Mouse (Mus musculus): ENCODE measurements around the gene Itga9.

Itga9 gene

GRCm38 (mm10) chr9:118726550-118726949 is 120.1 kb downstream of the Itga9 start:
- 90% methylated on average over 4 of the region's 4 CpGs for WGBS

GRCm38 (mm10) chr9:118728296-118728695 is 121.8 kb downstream of the Itga9 start:
- 80% methylated on average over 6 of the region's 6 CpGs for WGBS

- WGBS = 53% methylated on average over 5 of the region's 5 CpGs
Measured at GRCm38 (mm10) chr9:118728987-118729386, 122.5 kb downstream of the Itga9 start.

- WGBS = 70% methylated on average over 8 of the region's 8 CpGs
Measured at GRCm38 (mm10) chr9:118730172-118730571, 123.7 kb downstream of the Itga9 start.

GRCm38 (mm10) chr9:118730871-118731390 is 124.4 kb downstream of the Itga9 start:
- 60% methylated on average over 5 of the region's 5 CpGs for WGBS

- WGBS = 49% methylated on average over 6 of the region's 6 CpGs
Measured at GRCm38 (mm10) chr9:118731650-118732049, 125.2 kb downstream of the Itga9 start.

GRCm38 (mm10) chr9:118733601-118734000 is 127.1 kb downstream of the Itga9 start:
- 87% methylated on average over 3 of the region's 3 CpGs for WGBS

- 79% methylated on average over 2 of the region's 2 CpGs for WGBS
Measured at GRCm38 (mm10) chr9:118737124-118737523, 130.6 kb downstream of the Itga9 start.

GRCm38 (mm10) chr9:118737601-118738137 is 131.2 kb downstream of the Itga9 start:
- WGBS = 58% methylated on average over 9 of the region's 9 CpGs

- 89% methylated on average over 5 of the region's 5 CpGs for WGBS
Measured at GRCm38 (mm10) chr9:118738311-118738710, 131.8 kb downstream of the Itga9 start.

- WGBS = 89% methylated on average over 3 of the region's 3 CpGs
Measured at GRCm38 (mm10) chr9:118739071-118739470, 132.6 kb downstream of the Itga9 start.

- WGBS = 81% methylated on average over 3 of the region's 3 CpGs
Measured at GRCm38 (mm10) chr9:118739659-118740058, 133.2 kb downstream of the Itga9 start.

GRCm38 (mm10) chr9:118741268-118741667 is 134.8 kb downstream of the Itga9 start:
- 80% methylated on average over 9 of the region's 9 CpGs for WGBS

GRCm38 (mm10) chr9:118749335-118749949 is 143.0 kb downstream of the Itga9 start:
- WGBS = 77% methylated on average over 8 of the region's 8 CpGs

- 95% methylated on average over 7 of the region's 7 CpGs for WGBS
Measured at GRCm38 (mm10) chr9:118750828-118751227, 144.3 kb downstream of the Itga9 start.

- WGBS = 99% methylated on average over 2 of the region's 2 CpGs
Measured at GRCm38 (mm10) chr9:118752376-118752775, 145.9 kb downstream of the Itga9 start.

GRCm38 (mm10) chr9:118759462-118759861 is 153.0 kb downstream of the Itga9 start:
- 81% methylated on average over 4 of the region's 4 CpGs for WGBS

GRCm38 (mm10) chr9:118761953-118762590 is 155.6 kb downstream of the Itga9 start:
- 63% methylated on average over 8 of the region's 8 CpGs for WGBS

GRCm38 (mm10) chr9:118762759-118763158 is 156.3 kb downstream of the Itga9 start:
- WGBS = 33% methylated on average over 7 of the region's 7 CpGs

- WGBS = 55% methylated on average over 4 of the region's 4 CpGs
Measured at GRCm38 (mm10) chr9:118763203-118763602, 156.7 kb downstream of the Itga9 start.

- WGBS = 97% methylated on average over 3 of the region's 3 CpGs
Measured at GRCm38 (mm10) chr9:118763646-118764045, 157.2 kb downstream of the Itga9 start.

- WGBS = 91% methylated on average over 7 of the region's 7 CpGs
Measured at GRCm38 (mm10) chr9:118767008-118767407, 160.5 kb downstream of the Itga9 start.

- WGBS = 69% methylated on average over 4 of the region's 4 CpGs
Measured at GRCm38 (mm10) chr9:118768596-118768995, 162.1 kb downstream of the Itga9 start.
